Mouse (Mus musculus) C2C12 (cell line): Measurements from ENCODE around the gene Mgst3. TPM values are rescaled to one million over a fixed set of nuclear protein-coding genes. Genes with fewer than 3 reads are reported as not detected.

Experiments
- H3K27me3 ChIP-seq: one replicate; pipeline ENCODE4 v1.6.1; 2011; ENCODE audit not compliant: control insufficient read depth, insufficient read depth, insufficient read length
- H3K36me3 ChIP-seq: one replicate; pipeline ENCODE4 v1.6.1; 2011; ENCODE audit not compliant: control insufficient read depth, insufficient read depth
- H3K4me3 ChIP-seq: one replicate; pipeline ENCODE4 v1.5.1; 2011; ENCODE audit warnings: mild to moderate bottlenecking, control low read depth; ENCODE audit not compliant: poor library complexity, insufficient read depth, severe bottlenecking
- H3K79me2 ChIP-seq: one replicate; pipeline ENCODE4 v1.6.1; 2011; ENCODE audit not compliant: control insufficient read depth, insufficient read depth
- H3K79me3 ChIP-seq: one replicate; pipeline ENCODE4 v1.6.1; 2011; ENCODE audit warnings: low read depth, control low read depth
- H3ac ChIP-seq: one replicate; pipeline ENCODE3; 2011; ENCODE audit warnings: low read depth; ENCODE audit not compliant: control insufficient read depth, insufficient read length
- CEBPB ChIP-seq: IDR thresholded peaks from one replicate; pipeline ENCODE4 v1.6.1; 2011; ENCODE audit warnings: low read depth, mild to moderate bottlenecking, control low read depth, moderate library complexity
- CTCF ChIP-seq: IDR thresholded peaks from one replicate; pipeline ENCODE4 v1.5.1; 2011; ENCODE audit not compliant: control insufficient read depth, insufficient read depth, insufficient read length
- FOSL1 ChIP-seq: IDR thresholded peaks from one replicate; pipeline ENCODE4 v1.8.0; 2011; ENCODE audit warnings: mild to moderate bottlenecking, low read length; ENCODE audit not compliant: poor library complexity, insufficient read depth, severe bottlenecking
- MAX ChIP-seq: IDR thresholded peaks from one replicate; pipeline ENCODE4 v1.6.1; 2011; ENCODE audit warnings: mild to moderate bottlenecking, control low read depth
- MYOD1 ChIP-seq: IDR thresholded peaks from one replicate; pipeline ENCODE4 v1.6.1; 2011; ENCODE audit warnings: low read depth; ENCODE audit not compliant: control insufficient read depth, insufficient read length
- MYOG ChIP-seq: IDR thresholded peaks from one replicate; pipeline ENCODE4 v1.6.1; 2011; ENCODE audit not compliant: control insufficient read depth, insufficient read length; ENCODE audit errors: extremely low read depth
- USF1 ChIP-seq: IDR thresholded peaks from one replicate; pipeline ENCODE4 v1.6.1; 2011; ENCODE audit warnings: low read depth, mild to moderate bottlenecking, control low read depth, moderate library complexity
- polyA plus RNA-seq: library from polyadenylated mRNA; unstranded; fragments of >200 nt; fragmentation: generic; extraction: Trizol; gene quantifications from one replicate; pipeline ENCODE4 v1.2.1, GENCODE M21; 2012; ENCODE audit warnings: missing spikeins

Mgst3 gene
- polyA plus RNA-seq, 1 experiment = 108 TPM

DNA sequence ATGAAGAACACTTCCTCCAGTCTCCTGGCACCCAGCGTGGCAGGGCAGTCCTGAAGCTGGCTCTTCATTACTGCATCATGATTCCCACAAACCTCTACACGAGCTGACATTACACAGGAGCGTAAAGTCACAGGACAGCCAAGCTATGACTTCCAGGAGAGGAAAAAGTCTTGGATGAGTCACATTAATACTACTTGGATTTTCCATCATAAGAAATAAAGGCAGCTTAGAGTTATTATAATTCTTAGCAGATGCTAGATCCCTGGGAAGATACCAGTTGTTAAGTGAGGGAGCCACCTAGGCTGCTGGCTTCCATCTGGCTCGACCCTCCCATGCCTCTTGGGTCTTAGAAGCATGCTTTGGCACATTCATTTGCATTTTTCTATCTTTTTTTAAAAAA lies 3.3 kb downstream of the Mgst3 start:
- TF ChIP-seq USF1 = no peak
- Histone ChIP-seq H3K36me3 (no peaks in the 10 kb centered on the region), H3K27me3 (no peaks in the 10 kb centered on the region), H3K79me2 (peaks cover 38% of the 10 kb centered on the region), H3K79me3 (peaks cover 2% of the 10 kb centered on the region), H3ac (no peak overlapping the region), H3K4me3 (no peak overlapping the region)

DNA sequence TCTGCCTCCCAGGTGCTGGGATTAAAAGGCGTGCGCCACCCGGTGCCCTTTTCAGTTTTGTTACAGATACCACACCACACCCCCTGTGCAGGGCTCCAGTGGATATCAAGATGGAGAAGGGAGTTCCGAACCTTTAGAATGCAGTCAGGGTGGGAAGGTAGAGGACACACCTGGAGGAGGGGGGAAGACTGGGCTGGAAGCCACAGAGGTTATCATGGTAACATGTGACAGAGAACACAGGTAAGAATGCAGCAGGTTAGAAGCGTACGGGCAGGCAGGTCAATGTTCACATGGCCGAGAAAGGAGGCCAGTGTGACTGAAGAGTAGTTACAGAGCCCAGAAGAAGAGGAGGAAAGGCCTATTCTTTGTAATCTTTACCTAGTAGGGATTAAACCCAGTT lies 4.1 kb downstream of the Mgst3 start:
- Histone ChIP-seq H3K4me3 (no peak overlapping the region), H3ac (no peak overlapping the region), H3K79me3 (peaks cover 2% of the 10 kb centered on the region), H3K36me3 (no peaks in the 10 kb centered on the region), H3K79me2 (peaks cover 46% of the 10 kb centered on the region), H3K27me3 (no peaks in the 10 kb centered on the region)
- no peak for TF ChIP-seq FOSL1
- no peak for TF ChIP-seq MYOG
- TF ChIP-seq CTCF = no peak
- TF ChIP-seq MYOD1 = no peak
- no peak for TF ChIP-seq USF1
- no peak for TF ChIP-seq CEBPB
- no peak for TF ChIP-seq MAX

GRCm38 (mm10) chr1:167388571-167388970 lies 5.1 kb downstream of the Mgst3 start:
- Histone ChIP-seq H3ac (no peak overlapping the region), H3K79me2 (peaks cover 47% of the 10 kb centered on the region), H3K27me3 (no peaks in the 10 kb centered on the region), H3K36me3 (no peaks in the 10 kb centered on the region), H3K79me3 (peaks cover 2% of the 10 kb centered on the region), H3K4me3 (no peak overlapping the region)
- no peak for TF ChIP-seq CEBPB
- no peak for TF ChIP-seq MYOG
- TF ChIP-seq CTCF = no peak
- TF ChIP-seq USF1 = no peak
- TF ChIP-seq FOSL1 = no peak
- TF ChIP-seq MYOD1 = no peak
- TF ChIP-seq MAX = no peak

DNA sequence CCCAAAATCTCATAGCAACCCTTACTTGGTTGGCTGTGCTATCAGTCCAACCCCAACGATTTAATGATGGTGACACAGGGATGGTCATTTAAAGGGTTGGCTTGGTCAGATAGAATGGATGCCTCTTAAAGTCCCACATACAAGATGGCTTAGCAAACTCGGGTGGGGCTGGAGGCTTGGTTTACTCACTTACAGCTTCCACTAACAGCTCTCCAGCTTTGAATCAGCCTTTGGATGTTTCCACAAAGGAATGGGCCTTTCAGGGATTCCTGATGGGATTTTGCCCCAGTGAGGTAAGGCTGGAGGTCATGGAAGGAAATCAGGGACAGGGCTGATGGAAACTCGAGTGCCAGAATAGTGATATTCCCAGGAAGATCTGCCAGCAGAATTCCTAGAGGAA lies 5.8 kb downstream of the Mgst3 start:
- Histone ChIP-seq H3K36me3 (no peaks in the 10 kb centered on the region), H3K79me2 (peaks cover 47% of the 10 kb centered on the region), H3K4me3 (no peak overlapping the region), H3K79me3 (peaks cover 2% of the 10 kb centered on the region), H3K27me3 (no peaks in the 10 kb centered on the region), H3ac (no peak overlapping the region)
- TF ChIP-seq FOSL1 (no peak), CEBPB (no peak), CTCF (no peak), MAX (no peak), USF1 (no peak), MYOD1 (no peak), MYOG (no peak)

- no peak for TF ChIP-seq MYOD1
- TF ChIP-seq FOSL1 = peak; percentile 69
- peak; percentile 94 for TF ChIP-seq CEBPB
- peaks cover 2% of the 10 kb centered on the region for H3K79me3 ChIP-seq
- H3ac ChIP-seq = no peak overlapping the region
- H3K79me2 ChIP-seq = peaks cover 45% of the 10 kb centered on the region
- no peaks in the 10 kb centered on the region for H3K36me3 ChIP-seq
- no peak overlapping the region for H3K4me3 ChIP-seq
- no peaks in the 10 kb centered on the region for H3K27me3 ChIP-seq
Measured at GRCm38 (mm10) chr1:167387310-167387709, 6.3 kb downstream of the Mgst3 start.

DNA sequence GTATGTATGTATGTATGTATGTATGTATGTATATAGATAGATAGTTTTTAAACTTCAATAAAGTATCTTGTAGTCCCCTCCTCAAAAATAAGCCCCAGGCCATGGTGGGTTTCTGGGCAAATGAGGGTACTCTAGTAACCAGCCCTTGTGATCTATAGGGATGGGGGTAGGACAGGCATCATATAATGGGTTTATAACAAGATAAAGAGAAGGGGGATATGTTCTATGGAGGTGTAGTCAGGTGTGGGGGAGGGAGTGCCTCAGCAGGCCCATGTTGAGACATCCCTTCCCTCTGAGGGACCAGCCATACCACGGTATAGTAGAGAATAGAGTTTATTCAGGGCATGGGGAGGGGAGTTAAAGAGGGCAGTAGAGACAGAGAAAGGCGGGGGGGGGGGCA lies 7.2 kb downstream of the Mgst3 start:
- peaks cover 2% of the 10 kb centered on the region for H3K79me3 ChIP-seq
- no peak overlapping the region for H3ac ChIP-seq
- H3K4me3 ChIP-seq = no peak overlapping the region
- H3K79me2 ChIP-seq = peaks cover 37% of the 10 kb centered on the region
- TF ChIP-seq MYOG = no peak
- no peak for TF ChIP-seq MYOD1
- no peak for TF ChIP-seq USF1
- TF ChIP-seq FOSL1 = no peak
- no peak for TF ChIP-seq CTCF
- TF ChIP-seq CEBPB = no peak
- TF ChIP-seq MAX = no peak
- H3K36me3 ChIP-seq = no peaks in the 10 kb centered on the region
- H3K27me3 ChIP-seq = no peaks in the 10 kb centered on the region
